Mouse (Mus musculus): ENCODE results near the gene Gm10670.
"Not testable (repeated sequence)": the region's sequence is repeated elsewhere in the genome, so short reads cannot be mapped to it uniquely, and the experiment has no call there.

Gene Gm10670

DNA sequence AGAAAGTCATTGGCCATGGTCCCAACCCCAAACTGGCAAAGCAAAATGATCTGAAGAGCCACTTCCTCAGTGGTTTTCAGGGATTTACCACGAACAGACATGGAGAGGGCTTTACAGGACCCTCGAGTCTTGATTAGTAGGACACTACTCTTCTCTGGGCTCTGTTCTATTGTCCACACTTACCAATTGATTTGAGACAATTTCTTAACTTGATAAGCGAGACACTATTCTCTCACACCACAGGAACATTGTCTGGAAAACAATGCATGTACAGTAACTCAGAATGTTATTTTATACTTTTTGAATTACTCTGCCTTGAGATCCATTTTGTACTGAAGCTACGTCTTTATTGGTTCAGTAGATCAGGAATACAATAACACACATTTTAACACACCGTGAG lies at the start of gene Gm10670:
Gene Gm10670 (minus strand): TSS at position 101 of the 400 bp plus-strand sequence.
- DNase-seq (ENCODE audit: inconsistent age in 2 of 2, low spot score in 1 of 2) = not testable (repeated sequence)

DNA sequence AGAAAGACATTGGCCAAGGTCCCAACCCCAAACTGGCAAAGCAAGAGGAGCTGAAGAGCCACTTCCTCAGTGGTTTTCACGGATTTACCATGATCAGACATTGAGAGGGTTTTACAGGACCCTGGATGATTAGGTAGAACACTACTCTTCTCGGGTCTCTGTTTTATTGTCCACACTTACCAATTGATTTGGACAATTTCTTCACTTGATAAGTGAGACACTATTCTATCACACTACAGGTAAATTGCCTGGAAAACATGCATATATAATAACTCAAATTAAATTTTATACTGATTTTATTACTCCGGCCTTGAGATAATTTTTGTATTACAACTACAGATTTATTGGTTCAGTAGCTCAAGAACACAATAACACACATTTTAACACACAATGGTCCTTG lies 35.7 kb upstream of the Gm10670 start, which contains the start of gene Vmn1r103:
Gene Vmn1r103 (minus strand): TSS at position 101 of the 400 bp plus-strand sequence.
- not testable (repeated sequence) for DNase-seq (ENCODE audit: inconsistent age in 2 of 2, low spot score in 1 of 2)

DNA sequence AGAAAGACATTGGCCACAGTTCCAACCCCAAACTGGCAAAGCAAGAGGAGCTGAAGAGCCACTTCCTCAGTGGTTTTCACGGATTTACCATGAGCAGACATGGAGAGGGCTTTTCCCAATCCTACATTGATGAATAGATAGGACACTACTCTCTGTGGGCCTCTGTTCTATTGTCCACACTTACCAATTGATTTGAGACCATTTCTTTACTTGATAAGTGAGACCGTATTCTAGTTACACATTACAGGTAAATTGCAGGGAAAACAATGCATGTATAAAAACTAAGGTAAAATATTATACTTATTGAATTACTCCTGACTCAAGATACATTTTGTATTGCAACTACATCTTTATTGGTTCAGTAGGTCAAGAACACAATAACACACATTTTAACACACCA lies 32.2 kb downstream of the Gm10670 start, which contains the start of gene Vmn1r101:
Gene Vmn1r101 (minus strand): TSS at position 101 of the 400 bp plus-strand sequence.
- not testable (repeated sequence) for DNase-seq (ENCODE audit: inconsistent age in 2 of 2, low spot score in 1 of 2)
